Mouse (Mus musculus): Measurements from ENCODE around the gene Tgfb2.

GRCm38 (mm10) chr1:186682606-186683005, 23.2 kb downstream of the Tgfb2 start:
- TF ChIP-seq CTCF (conservative IDR thresholded peaks at IDR 0.05; ENCODE audit: insufficient read depth, insufficient read length, low read depth, low read length): no peak
- TF ChIP-seq POLR2A (IDR thresholded peaks at IDR 0.05; ENCODE audit: low read depth, low read length): no peak

All from kidney, adult 2 months (tissue).